Mouse (Mus musculus) mouse trophoblast stem cell (cell line): ENCODE data around the gene Lmcd1.

Experiments
- in situ Hi-C, 2 experiments: fragments of 300-500 bp; cut with MseI, MboI; formaldehyde crosslinking; loops; 2 replicates in 1 of 2; 3 replicates in 1 of 2; pipeline ENCODE4 v1.15.1; 2025

The Lmcd1 gene

GRCm38 (mm10) chr6:112360676-112361075 lies 87.1 kb downstream of the Lmcd1 start:
- in situ Hi-C loops = loop anchor here (5.0 kb wide), 1 partner anchor 153 kb away; no protein-coding TSS in a partner anchor

GRCm38 (mm10) chr6:112362349-112362958 lies 88.9 kb downstream of the Lmcd1 start:
- in situ Hi-C loops = loop anchor here (5.0 kb wide), 1 partner anchor 155 kb away; no protein-coding TSS in a partner anchor

GRCm38 (mm10) chr6:112364581-112364980 lies 91.0 kb downstream of the Lmcd1 start:
- in situ Hi-C loops = loop anchor here (5.0 kb wide), 1 partner anchor 157 kb away; no protein-coding TSS in a partner anchor

- in situ Hi-C loops = no loop called here
Measured at GRCm38 (mm10) chr6:112365294-112365693, 91.7 kb downstream of the Lmcd1 start.

GRCm38 (mm10) chr6:112373886-112374585 lies 100.5 kb downstream of the Lmcd1 start:
- in situ Hi-C loops = no loop called here

- in situ Hi-C loops = no loop called here
Measured at GRCm38 (mm10) chr6:112375661-112376392, 102.3 kb downstream of the Lmcd1 start.

GRCm38 (mm10) chr6:112379054-112379453 lies 105.5 kb downstream of the Lmcd1 start:
- in situ Hi-C loops = no loop called here
